Mouse (Mus musculus): ENCODE results near the gene Dennd6b.

Gene Dennd6b

GRCm38 (mm10) chr15:89196313-89196706 lies at the start of gene Dennd6b:
TSS of gene Dennd6b (minus strand) at chr15:89196496.
- peak; percentile 96 to 97 for DNase-seq (ENCODE audit: low spot score in 2 of 2)

DNA sequence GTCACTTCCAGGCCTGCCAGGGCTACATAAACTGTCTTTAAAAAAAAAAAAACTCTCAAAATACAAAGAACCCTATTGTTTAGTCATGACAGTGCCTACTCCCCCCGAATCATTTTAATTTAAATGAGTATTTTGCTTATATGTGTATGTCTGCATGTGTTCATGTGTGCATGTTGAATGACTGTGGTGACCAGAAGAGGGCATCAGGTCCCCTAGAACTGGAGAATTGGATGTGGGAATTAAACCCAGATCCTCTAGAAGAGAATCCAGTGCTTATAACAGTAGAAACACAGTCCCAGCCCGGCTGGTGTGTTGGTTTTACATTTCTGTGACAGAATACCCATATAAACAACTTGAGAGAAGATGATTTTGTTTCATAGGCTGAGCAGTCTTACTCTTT lies 44.7 kb upstream of the Dennd6b start:
- no peak for DNase-seq (ENCODE audit: low spot score in 2 of 2)

DNA sequence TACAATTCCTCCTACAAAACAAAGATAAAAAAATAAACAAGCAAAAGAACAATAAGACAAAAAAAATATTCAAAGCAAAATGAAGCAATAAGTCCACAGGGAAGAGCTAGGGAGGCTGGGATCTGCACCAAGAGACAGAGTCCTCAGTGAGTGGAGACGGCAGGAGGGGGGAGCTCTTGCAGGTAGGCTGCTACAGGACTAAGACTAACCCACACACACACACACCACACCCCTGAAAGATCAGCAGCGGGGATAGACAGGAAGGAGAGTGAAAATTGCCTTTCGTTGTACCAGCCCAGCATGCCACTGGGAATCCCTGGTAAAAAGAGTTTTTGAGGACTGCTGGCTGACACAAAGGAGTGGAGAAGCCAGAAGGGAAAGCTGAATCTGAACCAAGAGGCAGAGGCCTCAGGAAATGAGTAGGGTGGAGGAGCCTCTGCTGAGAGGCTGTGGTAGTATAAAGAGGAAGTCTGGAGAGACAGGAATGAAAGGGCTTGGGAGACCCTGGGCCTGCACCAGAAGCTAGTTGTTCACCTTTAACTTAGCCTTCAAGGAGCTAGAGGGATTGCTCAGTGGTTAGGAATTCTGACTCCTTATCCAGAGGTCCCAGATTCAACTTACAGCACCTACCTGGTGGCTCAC lies 43.6 kb upstream of the Dennd6b start:
- DNase-seq (ENCODE audit: low spot score in 2 of 2) = no peak

- no peak for DNase-seq (ENCODE audit: low spot score in 2 of 2)
Observed at GRCm38 (mm10) chr15:89234052-89234451, 37.8 kb upstream of the Dennd6b start.

GRCm38 (mm10) chr15:89233586-89233985 lies 37.3 kb upstream of the Dennd6b start:
- DNase-seq (ENCODE audit: low spot score in 2 of 2) = peak in 1 of 2 experiments; percentile 17

- no peak for DNase-seq (ENCODE audit: low spot score in 2 of 2)
Observed at GRCm38 (mm10) chr15:89215611-89216233, 19.4 kb upstream of the Dennd6b start.

DNA sequence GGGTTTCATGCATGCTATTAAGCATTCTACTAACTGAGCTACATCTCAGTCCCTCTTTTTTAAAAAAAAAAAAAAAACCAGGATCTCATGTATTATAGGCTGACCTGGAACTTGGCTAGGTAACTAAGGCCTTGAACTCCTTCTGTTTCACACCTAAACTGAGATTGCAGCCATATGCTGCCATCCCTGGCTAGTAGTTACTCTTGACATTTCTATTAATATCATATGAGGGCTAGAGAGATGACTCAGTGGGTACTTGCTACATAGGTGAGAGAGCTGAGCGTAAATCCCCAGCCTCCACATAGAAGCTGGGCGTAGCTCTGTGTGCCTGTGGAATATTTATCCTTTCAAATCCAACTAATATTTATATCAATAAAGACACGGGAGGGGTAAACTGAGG lies 18.7 kb upstream of the Dennd6b start:
- DNase-seq (ENCODE audit: low spot score in 2 of 2) = no peak

- no peak for DNase-seq (ENCODE audit: low spot score in 2 of 2)
Observed at GRCm38 (mm10) chr15:89213517-89213916, 17.2 kb upstream of the Dennd6b start.

DNA sequence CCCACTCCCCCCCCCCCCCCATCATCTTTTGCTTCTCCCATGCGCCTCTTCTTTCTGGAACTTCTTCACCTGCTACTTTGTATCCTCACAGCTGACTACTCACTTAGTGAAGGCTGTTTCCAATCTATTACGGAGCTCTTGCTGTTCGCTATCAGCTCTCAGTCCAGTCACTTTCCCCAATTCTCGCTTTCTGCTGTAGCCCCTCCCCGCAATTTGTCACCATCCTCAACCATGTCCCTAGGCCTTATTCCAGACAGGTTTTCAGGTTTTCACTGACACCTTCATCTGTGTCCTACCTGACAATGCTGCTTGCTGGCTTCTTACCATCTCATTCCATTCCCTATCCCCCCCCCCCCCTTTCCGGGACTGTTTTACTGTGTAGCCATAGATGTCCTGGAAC lies 16.2 kb upstream of the Dennd6b start:
- no peak for DNase-seq (ENCODE audit: low spot score in 2 of 2)

GRCm38 (mm10) chr15:89211716-89212461 lies 15.6 kb upstream of the Dennd6b start:
- DNase-seq (ENCODE audit: low spot score in 2 of 2) = peak; percentile 23 to 30

GRCm38 (mm10) chr15:89210915-89211715 lies 14.8 kb upstream of the Dennd6b start, which contains the start of gene Ppp6r2:
TSS of gene Ppp6r2 (plus strand) at chr15:89211553.
- peak; percentile 65 to 75 for DNase-seq (ENCODE audit: low spot score in 2 of 2)

GRCm38 (mm10) chr15:89209886-89210761 lies 13.8 kb upstream of the Dennd6b start:
- DNase-seq (ENCODE audit: low spot score in 2 of 2) = peak; percentile 91 to 93

DNA sequence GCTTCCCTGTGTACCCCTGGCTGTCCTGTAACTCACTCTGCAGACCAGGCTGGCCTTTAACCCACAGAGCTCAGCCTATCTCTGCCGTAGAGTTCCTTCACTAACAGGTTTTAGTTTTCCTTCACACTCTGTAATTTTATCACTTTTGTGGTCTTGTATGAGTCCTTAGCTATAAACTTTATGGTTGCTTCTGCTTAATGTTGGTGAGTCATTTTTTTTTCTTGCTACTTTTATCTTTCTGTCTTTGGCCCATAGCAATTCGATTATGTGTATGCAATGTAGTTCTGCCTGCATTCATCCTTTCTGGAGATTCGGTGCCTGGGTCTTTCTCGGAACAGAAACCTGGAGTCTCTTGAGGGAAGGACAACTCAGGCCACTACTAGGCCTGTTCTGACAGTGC lies 11.2 kb upstream of the Dennd6b start:
- DNase-seq (ENCODE audit: low spot score in 2 of 2) = no peak

DNA sequence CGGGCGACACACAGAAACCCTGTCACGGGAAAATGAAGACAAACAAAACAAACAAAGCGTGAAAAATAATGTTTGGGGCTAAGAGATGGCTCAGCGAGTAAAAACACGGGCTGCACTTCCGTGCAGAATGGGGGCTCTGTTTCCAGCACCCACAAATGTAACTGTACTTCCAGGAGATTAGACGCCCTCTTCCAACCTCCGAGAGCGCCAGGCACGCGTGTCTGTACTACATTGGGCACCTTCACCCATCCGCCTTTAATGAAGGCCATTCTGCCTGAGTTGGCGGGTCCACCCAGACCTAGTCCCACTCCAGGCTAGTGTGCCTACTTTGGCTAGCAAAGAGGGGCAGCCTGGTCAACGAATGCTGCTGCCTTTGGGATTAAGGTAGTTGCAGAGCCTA lies 760 bp upstream of the Dennd6b start:
- DNase-seq (ENCODE audit: low spot score in 2 of 2) = no peak

GRCm38 (mm10) chr15:89195690-89196312 lies 495 bp downstream of the Dennd6b start:
- peak; percentile 89 to 90 for DNase-seq (ENCODE audit: low spot score in 2 of 2)

GRCm38 (mm10) chr15:89195261-89195681 lies 1.0 kb downstream of the Dennd6b start:
- DNase-seq (ENCODE audit: low spot score in 2 of 2) = no peak

GRCm38 (mm10) chr15:89184937-89185227 lies 11.4 kb downstream of the Dennd6b start:
- no peak for DNase-seq (ENCODE audit: low spot score in 2 of 2)

GRCm38 (mm10) chr15:89184141-89184936 lies 12.0 kb downstream of the Dennd6b start:
- DNase-seq (ENCODE audit: low spot score in 2 of 2) = no peak

GRCm38 (mm10) chr15:89182842-89183241 lies 13.5 kb downstream of the Dennd6b start:
- DNase-seq (ENCODE audit: low spot score in 2 of 2) = no peak

- peak in 1 of 2 experiments; percentile 33 for DNase-seq (ENCODE audit: low spot score in 2 of 2)
Observed at GRCm38 (mm10) chr15:89182328-89182741, 14.0 kb downstream of the Dennd6b start.
